Mouse (Mus musculus) regulatory T cell (primary cell): ENCODE measurements around the gene Ncoa5.

ENCODE experiments used
- in situ Hi-C: fragments of 300-600 bp; cut with MboI, MseI; formaldehyde crosslinking; loops from one replicate; pipeline ENCODE4 v1.15.1; 2025; ENCODE audit warnings: high pct_unique_total_duplicates

Gene Ncoa5

DNA sequence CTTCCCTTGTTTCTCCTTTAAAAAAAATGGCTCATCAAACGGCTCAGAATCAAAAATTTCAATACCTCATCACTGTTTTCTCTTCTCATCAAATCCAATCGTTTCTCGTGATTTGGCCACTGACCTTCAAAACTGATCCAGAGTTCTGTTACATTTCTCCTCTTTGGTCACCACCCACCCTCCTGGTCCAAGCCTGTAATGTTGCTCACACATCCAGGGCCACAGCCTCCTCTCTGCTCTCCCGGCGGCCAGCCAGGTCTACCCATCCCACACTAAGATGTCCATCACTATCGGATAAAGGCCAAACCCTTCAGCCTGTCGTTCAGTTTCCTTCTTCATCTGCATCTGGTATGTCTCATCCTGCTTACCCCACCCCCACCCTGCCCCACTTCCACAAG, 72.5 kb downstream of the Ncoa5 start:
- in situ Hi-C loops: no loop called here

DNA sequence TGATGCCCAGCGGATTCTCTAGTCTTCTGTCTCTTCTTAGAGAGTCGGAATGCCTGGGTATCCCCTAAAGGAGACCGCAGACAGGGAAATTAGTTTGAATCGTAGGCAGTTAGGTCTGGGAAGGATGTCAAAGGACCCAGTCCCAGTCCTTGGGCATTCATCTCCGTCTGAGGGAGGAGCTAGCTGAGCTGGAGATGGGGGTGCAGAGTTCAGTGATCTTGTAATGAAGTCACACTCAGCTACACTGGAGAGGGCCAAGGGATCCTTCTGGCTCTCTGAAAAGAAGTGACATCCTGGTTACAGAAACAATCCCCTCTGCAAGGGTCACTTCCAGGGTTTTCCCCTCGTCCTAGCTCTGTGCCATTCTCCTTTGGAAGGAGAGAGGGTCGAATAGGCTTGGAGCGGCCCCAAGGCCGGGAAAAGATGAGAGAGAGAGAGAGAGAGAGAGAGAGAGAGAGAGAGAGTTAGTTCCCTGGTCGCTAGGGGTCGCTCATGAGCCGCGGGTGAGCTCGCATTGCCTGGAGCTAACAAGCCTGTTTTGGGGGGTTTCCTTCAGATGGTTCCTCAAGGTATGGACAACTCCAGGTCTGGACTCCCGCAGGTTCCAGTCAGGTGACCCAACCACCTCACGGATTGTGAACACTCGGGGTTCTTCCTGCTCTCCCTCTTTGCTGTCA, 73.0 kb downstream of the Ncoa5 start:
- in situ Hi-C loops: no loop called here

DNA sequence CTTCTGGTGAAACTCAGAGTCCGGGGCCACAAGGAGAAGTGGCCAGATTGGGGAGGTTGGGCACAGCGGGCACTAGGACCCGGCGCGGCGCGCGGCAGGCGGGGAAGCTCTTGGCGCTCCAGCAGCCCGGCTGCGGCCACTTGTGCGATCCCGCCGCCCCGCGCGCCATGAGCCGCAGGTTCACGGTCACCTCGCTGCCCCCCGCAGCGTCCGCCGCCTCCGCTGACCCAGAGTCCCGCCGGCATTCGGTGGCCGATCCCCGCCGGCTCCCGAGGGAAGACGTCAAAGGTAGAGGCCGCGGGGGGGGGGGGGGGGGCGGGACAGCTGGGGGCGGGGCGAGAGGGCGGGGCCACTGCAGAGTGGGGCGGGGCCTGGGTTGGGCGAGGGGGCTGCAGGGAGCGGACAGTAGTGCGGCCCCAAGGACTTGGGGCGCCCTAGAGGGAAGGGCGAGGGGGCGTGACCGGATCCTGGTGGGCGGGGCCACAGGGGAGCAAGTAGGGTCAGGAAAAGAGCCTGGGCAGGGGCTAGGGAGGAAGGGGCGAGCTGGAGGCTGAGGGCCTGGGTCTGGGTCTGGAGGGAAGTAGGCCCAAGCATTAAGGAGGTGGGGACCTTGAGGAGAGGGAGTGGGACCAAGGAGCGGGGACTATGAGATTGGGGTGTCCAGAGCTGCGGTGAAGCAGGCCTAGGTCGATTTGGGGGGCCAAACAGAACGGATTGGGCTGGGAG, 73.8 kb downstream of the Ncoa5 start, which contains the start of gene Slc12a5:
TSS of gene Slc12a5 (plus strand) at position 87 of the 726 bp plus-strand sequence.
- in situ Hi-C loops: no loop called here

DNA sequence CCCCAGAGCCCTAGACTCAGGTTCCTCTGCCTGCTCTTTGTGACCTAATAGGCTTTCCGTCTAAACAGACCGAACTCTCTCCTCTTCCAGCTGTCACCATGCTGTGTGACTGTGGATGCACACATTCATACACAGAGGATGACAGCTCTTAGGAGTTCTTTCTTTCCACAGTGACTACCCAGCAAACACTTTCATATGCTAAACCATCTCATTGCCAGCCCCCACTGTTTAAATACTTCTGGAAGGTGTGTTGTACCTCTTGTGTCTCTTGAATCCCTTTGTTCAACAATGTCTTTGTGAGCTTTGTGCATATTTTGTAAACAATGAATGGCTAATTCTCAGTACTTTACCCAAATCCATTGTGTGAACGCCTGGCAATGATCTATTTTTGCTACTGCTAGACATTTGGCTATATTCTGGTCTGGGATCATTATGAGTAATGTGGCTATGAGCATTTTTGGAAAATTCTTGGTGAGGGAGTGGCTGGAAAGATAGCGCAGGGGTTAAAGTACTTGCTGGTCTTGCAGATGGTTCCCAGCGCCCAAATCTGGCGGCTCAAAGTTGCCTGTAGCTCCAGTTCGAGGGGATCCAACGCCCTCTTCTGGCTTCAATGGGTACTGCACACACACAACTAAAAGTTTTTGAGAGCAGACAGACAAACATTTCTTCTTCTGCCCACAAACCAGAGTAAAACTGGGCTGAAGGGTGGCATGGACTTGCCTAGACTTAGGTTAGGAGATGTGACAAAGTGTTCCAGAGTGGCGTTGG, 76.9 kb downstream of the Ncoa5 start:
- in situ Hi-C loops: loop anchor here (10.0 kb wide), 1 partner anchor 107 kb away; no protein-coding TSS in a partner anchor

DNA sequence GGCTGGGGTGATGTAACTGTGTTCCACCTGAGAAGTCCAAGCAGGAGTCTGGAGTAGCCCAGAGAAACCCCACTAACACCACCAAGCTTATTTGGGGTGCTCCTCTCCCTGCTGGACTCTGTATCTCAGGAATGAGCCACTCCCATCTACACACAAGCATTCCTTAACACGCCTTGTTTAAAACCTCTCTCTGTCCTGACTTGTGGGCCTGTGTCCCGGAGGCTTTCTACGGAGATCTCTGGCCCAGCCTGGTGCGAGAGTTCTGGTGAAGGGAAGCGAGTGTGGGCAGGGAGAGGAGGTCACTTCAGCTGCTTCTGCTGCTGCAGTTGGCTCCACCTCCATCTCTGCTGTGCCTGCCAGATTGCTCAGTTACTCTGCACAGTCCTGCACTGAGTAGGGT, 78.5 kb downstream of the Ncoa5 start:
- in situ Hi-C loops: loop anchor here (10.0 kb wide), 1 partner anchor 109 kb away; no protein-coding TSS in a partner anchor

DNA sequence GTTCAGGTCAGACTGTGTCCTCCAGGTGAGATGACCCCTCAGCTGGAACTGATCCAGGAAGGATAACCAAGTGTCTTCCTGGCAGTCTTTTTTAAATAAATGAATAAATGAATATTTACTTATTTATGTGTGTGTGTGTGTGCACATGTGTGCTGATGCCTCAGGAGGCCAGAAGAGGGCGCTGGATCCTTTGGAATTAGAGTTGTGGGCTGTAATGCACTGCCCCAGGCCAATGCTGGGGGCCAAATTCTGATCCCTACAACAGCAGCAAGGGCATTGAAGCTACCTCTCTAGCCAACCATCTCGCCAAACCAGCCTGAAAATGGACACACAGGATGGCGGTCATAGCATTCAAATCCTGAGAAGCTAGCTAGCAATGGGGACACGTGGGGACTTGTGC, 78.9 kb downstream of the Ncoa5 start:
- in situ Hi-C loops: loop anchor here (10.0 kb wide), 1 partner anchor 109 kb away; no protein-coding TSS in a partner anchor

DNA sequence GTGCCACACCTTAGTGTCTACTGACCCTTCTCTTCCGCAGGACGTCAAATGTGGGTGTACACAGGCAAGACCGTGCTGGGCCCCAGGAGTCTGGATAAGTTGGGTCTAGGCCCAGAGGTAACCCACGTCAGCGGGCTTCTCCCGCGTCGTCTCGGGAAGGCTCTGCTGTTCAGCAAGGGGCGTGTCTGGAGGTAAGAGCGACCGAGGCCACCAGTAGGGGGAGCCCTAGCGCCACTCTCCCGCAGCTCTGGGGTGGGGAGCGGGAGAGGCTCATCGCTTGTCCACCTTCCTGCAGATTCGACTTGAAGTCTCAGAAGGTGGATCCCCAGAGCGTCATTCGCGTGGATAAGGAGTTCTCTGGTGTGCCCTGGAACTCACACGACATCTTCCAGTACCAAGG, 81.4 kb downstream of the Ncoa5 start:
- in situ Hi-C loops: loop anchor here (10.0 kb wide), 1 partner anchor 112 kb away; no protein-coding TSS in a partner anchor

DNA sequence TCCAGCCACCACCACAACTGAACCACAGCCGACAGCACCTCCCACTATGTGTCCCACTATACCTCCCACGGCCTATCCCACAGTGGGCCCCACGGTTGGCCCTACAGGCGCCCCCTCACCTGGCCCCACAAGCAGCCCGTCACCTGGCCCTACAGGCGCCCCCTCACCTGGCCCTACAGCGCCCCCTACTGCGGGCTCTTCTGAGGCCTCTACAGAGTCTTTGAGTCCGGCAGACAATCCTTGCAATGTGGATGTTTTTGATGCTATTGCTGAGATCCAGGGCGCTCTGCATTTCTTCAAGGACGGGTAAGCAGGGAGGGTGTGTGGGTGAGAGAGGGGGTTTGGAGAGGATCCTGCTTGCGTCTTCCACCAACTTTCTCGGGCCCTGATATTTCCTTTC, 82.2 kb downstream of the Ncoa5 start:
- in situ Hi-C loops: loop anchor here (10.0 kb wide), 1 partner anchor 112 kb away; no protein-coding TSS in a partner anchor

DNA sequence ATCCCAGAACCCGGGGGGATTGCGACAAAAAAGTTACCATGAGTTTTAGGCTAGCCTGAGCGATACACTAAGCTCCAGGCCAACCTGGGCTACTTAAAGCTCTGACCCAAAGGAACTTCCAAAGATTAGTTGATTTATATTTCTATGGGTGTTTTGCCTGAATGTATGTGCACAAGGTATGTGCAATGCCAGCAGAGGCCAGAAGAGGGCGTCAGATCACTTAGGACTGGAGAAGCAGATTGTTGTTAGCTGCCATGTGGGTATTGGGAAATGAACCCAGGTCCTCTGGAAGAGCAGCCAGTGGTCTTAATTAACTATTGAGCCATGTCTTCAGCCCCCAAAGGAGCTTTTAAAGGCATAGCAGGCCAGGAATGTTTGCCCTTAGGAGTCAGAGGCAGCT, 82.9 kb downstream of the Ncoa5 start:
- in situ Hi-C loops: loop anchor here (10.0 kb wide), 1 partner anchor 113 kb away; no protein-coding TSS in a partner anchor

DNA sequence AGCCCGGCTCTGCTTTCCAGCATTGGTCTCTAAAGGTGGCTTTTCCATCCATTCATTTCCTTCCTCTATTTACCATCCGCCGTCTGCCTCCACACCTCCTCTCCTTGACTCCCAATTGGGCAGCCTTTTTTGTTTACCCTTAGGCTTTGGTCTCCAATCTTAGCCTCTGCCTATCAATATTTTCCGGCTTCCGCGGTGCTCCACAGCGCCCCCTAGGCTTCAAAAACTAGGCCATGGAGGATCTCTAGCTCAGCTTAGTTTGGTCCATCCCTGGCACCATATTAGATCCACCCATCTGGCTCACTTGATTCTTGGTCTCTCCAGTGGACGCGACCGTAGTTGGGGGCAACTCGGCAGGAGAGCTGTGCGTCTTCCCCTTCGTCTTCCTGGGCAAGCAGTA, 84.2 kb downstream of the Ncoa5 start:
- in situ Hi-C loops: loop anchor here (10.0 kb wide), 1 partner anchor 114 kb away; no protein-coding TSS in a partner anchor
